Mouse (Mus musculus) CH12.LX (cell line): Measurements from ENCODE around the gene Uspl1.
A peak's percentile ranks its signal among the peaks of the same experiment; 100 is the strongest.

Experiments used
- CTCF ChIP-seq, 2 experiments: IDR thresholded peaks in 1 of 2; conservative IDR thresholded peaks in 1 of 2; 2 replicates each; pipeline ENCODE4 v1.5.1; 2011 to 2012; ENCODE audit warnings: low read depth in 2 of 2, low read length in 2 of 2, improper control_type of control experiment in 1 of 2, inconsistent platforms in 1 of 2, mild to moderate bottlenecking in 1 of 2, moderate library complexity in 1 of 2
- EP300 ChIP-seq: IDR thresholded peaks from 2 replicates; pipeline ENCODE4 v1.6.1; 2011; ENCODE audit warnings: low read length, improper control_type of control experiment
- JUND ChIP-seq: conservative IDR thresholded peaks from 2 replicates; pipeline ENCODE4 v1.6.1; 2011; ENCODE audit warnings: low read depth, low read length, improper control_type of control experiment
- MAZ ChIP-seq: IDR thresholded peaks from 2 replicates; pipeline ENCODE4 v1.6.1; 2012; ENCODE audit warnings: low read depth, mild to moderate bottlenecking, inconsistent platforms, low read length, improper control_type of control experiment, moderate library complexity
- MXI1 ChIP-seq: IDR thresholded peaks from 2 replicates; pipeline ENCODE4 v1.6.1; 2011; ENCODE audit warnings: mild to moderate bottlenecking, low read depth, low read length, improper control_type of control experiment
- NELFE ChIP-seq: IDR thresholded peaks from 2 replicates; pipeline ENCODE4 v1.6.1; 2011; ENCODE audit warnings: low read depth, low read length, improper control_type of control experiment
- POLR2A ChIP-seq: IDR thresholded peaks from 2 replicates; pipeline ENCODE4 v1.6.1; 2011; ENCODE audit warnings: low read depth, mild to moderate bottlenecking, improper control_type of control experiment, low read length
- RAD21 ChIP-seq: IDR thresholded peaks from 2 replicates; pipeline ENCODE4 v1.6.1; 2011; ENCODE audit warnings: low read depth, mild to moderate bottlenecking, low read length, improper control_type of control experiment, moderate library complexity
- SIN3A ChIP-seq: IDR thresholded peaks from 2 replicates; pipeline ENCODE4 v1.6.1; 2012; ENCODE audit warnings: low read length, improper control_type of control experiment, inconsistent platforms
- ZC3H11A ChIP-seq: IDR thresholded peaks from 2 replicates; pipeline ENCODE4 v1.6.1; 2012; ENCODE audit warnings: low read depth, mild to moderate bottlenecking, inconsistent platforms, low read length, improper control_type of control experiment

DNA sequence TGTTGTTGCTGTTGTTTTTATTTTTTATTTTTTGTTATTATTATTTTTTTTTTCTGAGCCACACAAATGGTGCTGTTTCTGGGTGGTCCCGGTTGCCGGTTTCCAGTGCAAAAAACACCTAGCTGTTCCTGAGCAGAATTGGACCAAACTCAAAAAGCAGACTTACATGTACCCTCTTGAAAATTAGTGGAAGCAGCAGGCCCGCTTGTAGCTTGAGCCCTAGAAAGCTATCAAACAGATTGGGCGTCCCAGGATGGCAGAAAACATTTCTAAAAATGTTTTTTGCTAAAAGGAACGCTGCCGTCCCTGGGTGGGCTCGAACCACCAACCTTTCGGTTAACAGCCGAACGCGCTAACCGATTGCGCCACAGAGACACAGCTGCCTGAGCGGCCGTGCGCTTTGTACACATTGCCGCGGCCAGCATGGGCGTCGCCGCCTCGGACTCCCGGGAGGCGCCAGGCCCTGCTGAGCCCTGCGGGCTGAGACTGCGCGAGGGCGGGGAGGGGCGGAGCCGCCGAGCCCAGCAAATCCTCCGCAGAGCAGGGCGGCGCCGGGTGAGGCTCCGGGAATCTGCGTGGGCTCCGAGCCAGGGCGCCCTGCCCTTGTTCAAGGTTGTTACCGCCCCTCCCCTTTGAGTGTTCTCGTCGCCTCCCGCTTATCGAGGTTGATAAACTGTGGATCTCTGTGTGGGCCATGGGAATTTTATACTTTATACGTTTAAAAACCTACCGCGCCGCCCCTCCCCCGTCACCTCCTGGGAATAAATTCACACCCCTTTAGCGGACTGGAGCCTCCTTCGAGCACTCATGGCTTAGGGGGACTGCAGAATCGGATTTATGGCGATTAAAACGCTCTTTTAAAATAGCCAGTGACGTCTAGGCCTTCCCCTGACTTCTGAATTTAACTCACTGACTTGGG, 44.8 kb downstream of the Uspl1 start:
- TF ChIP-seq JUND (no peak), NELFE (peak; percentile 66; the same call in 1 of the 2 replicates), CTCF (conservative IDR thresholded peaks at IDR 0.05 in 1 of 2, IDR thresholded peaks at IDR 0.05 in 1 of 2; ENCODE audit: low read depth in 2 of 2, low read length in 2 of 2) (no peak), MXI1 (peak; percentile 61; the same call in 1 of the 2 replicates), POLR2A (peak; percentile 55; the same call in 1 of the 2 replicates), ZC3H11A (no peak), EP300 (no peak), SIN3A (0 out of 2 replicates have a peak, but pooled peaks have one; percentile 62), MAZ (peak; percentile 77), RAD21 (no peak)
